Comparison of ENCODE assay signal across 8 mouse cellular contexts in the genomic region with DNA sequence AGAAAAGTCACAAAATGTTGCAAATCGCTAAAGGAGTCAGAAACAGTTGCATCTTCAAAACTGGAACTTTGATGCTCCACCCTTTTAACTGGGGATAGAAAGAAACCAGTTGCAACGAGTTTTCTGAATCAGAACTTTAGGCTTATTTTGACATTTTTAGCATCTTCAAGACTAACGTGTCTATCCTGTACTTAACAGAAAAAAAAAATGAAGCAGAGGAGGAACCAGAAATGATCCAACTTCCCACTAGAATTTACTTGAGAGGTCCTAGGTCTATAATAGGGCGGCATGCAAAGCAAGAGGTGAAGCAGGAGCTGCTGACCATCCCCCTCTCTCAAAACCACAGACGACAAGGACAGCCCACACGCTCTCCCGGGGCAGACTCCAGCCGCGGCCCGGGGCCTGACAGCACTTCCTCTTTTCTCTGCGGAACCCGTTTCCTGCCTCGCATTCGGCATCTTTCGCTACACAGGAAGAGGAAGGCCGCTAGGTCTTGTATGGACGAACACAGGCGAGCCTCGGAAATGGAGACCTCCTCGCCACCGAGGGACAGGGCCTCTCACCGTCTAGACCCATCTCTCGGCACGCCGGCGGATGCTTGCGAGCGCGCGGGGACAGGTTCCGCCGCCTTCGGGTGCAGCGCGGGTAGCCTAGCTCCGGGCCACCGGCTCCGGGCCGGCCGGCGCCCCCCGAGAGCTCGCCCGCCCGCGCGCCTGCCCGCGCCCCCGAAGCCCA. TPM values are rescaled to one million over a fixed set of nuclear protein-coding genes. Genes with fewer than 3 reads are reported as not detected.
A peak's percentile ranks its signal among the peaks of the same experiment; 100 is the strongest.
DNase-seq lines count a peak whose midpoint lies in the region; ATAC-seq lines count a peak whose summit lies in the region.

No protein-coding gene starts in this region.

- peaks cover 3% of the 10 kb centered on the region; the same call in 1 of the 2 replicates for H3K36me3 ChIP-seq in embryonic facial prominence, embryonic 12.5 days
- 0 out of 2 replicates have a peak, but pooled peaks cover 2% of the 10 kb centered on the region for H3K36me3 ChIP-seq in limb, embryonic 11.5 days (ENCODE audit: control insufficient read depth, insufficient read depth, low read length)
- H3K36me3 ChIP-seq in midbrain, embryonic 13.5 days, result peaks cover 9% of the 10 kb centered on the region; the same call in 1 of the 2 replicates

- peak; percentile 58 for ATAC-seq in embryonic facial prominence, embryonic 12.5 days (ENCODE audit: insufficient number of reproducible peaks, insufficient read depth, low FRiP score, low TSS enrichment)
- ATAC-seq in limb, embryonic 11.5 days (ENCODE audit: insufficient number of reproducible peaks, low FRiP score, low TSS enrichment, low read depth), result peak; percentile 71
- ATAC-seq in midbrain, embryonic 13.5 days, result no peak; the same call in 1 of the 2 replicates

- H3K27ac ChIP-seq in embryonic facial prominence, embryonic 12.5 days, result peak overlapping the region; percentile 92
- H3K27ac ChIP-seq in limb, embryonic 11.5 days (replicated peaks; ENCODE audit: low read depth, low read length), result peak overlapping the region; percentile 86
- H3K27ac ChIP-seq in midbrain, embryonic 13.5 days, result peak overlapping the region; percentile 94

- WGBS in embryonic facial prominence, embryonic 12.5 days, result 1% methylated on average over 44 of the region's 50 CpGs
- WGBS in limb, embryonic 11.5 days, result under 1% methylated on average over 37 of the region's 50 CpGs
- WGBS in midbrain, embryonic 13.5 days, result under 1% methylated on average over 48 of the region's 50 CpGs

- no peaks in the 10 kb centered on the region for H3K9me3 ChIP-seq in embryonic facial prominence, embryonic 12.5 days
- H3K9me3 ChIP-seq in limb, embryonic 11.5 days (ENCODE audit: control insufficient read depth, low read length), result no peaks in the 10 kb centered on the region
- no peaks in the 10 kb centered on the region for H3K9me3 ChIP-seq in midbrain, embryonic 13.5 days

- DNase-seq in 416B (ENCODE audit: low read depth), result peak; percentile 96
- DNase-seq in adrenal gland, postnatal 25 days, result peak; percentile 74
- peak; percentile 86 to 91 for DNase-seq in heart, adult 18-20 months
- DNase-seq in kidney, adult 18-20 months, result peak; percentile 81
- peak; percentile 81 for DNase-seq in limb, embryonic 11.5 days (ENCODE audit: low spot score)
- peak; percentile 81 to 90 for DNase-seq in spleen, adult 18-20 months

- H3K9ac ChIP-seq in embryonic facial prominence, embryonic 12.5 days, result peak overlapping the region; percentile 83
- peak overlapping the region; percentile 82 for H3K9ac ChIP-seq in limb, embryonic 11.5 days (ENCODE audit: low read length)
- H3K9ac ChIP-seq in midbrain, embryonic 13.5 days (replicated peaks), result peak overlapping the region; percentile 92

- H3K27me3 ChIP-seq in embryonic facial prominence, embryonic 12.5 days, result no peaks in the 10 kb centered on the region
- H3K27me3 ChIP-seq in limb, embryonic 11.5 days (ENCODE audit: control insufficient read depth, insufficient read depth, low read length), result no peaks in the 10 kb centered on the region
- no peaks in the 10 kb centered on the region for H3K27me3 ChIP-seq in midbrain, embryonic 13.5 days

- peak overlapping the region; percentile 84 for H3K4me3 ChIP-seq in embryonic facial prominence, embryonic 12.5 days
- peak overlapping the region; percentile 81 for H3K4me3 ChIP-seq in limb, embryonic 11.5 days (ENCODE audit: low read depth, low read length)
- H3K4me3 ChIP-seq in midbrain, embryonic 13.5 days (replicated peaks), result peak overlapping the region; percentile 88

- peak overlapping the region; percentile 61 for H3K4me2 ChIP-seq in embryonic facial prominence, embryonic 12.5 days (replicated peaks)
- peak overlapping the region; percentile 65 for H3K4me2 ChIP-seq in limb, embryonic 11.5 days (ENCODE audit: low read depth, severe bottlenecking)
- H3K4me2 ChIP-seq in midbrain, embryonic 13.5 days (replicated peaks), result peak overlapping the region; percentile 66

- H3K4me1 ChIP-seq in embryonic facial prominence, embryonic 12.5 days, result peaks cover 12% of the 10 kb centered on the region
- peaks cover 3% of the 10 kb centered on the region; the same call in 1 of the 2 replicates for H3K4me1 ChIP-seq in limb, embryonic 11.5 days (ENCODE audit: control insufficient read depth, insufficient read depth, low read length)
- peaks cover 21% of the 10 kb centered on the region for H3K4me1 ChIP-seq in midbrain, embryonic 13.5 days (replicated peaks)

RNA-seq across cellular contexts. Expression of gene Actr2, which starts 0.5 kb away (rescaled TPM):
- 121 and 131 TPM in 2 replicates for total RNA-seq in adrenal gland, postnatal 25 days (2021)
- 111 and 117 TPM in 2 replicates for polyA plus RNA-seq in embryonic facial prominence, embryonic 12.5 days (2016; fragmentation: Nextera tagmentation; extraction: Ambion mirVana)
- total RNA-seq in heart, adult 18-20 months (2021), result 10 to 100 TPM; 78.4 to 79.7 TPM
- 58.1 and 60.7 TPM in 2 replicates for polyA plus RNA-seq in limb, embryonic 11.5 days (2014; fragmentation: Nextera tagmentation; extraction: Ambion mirVana)
- polyA plus RNA-seq in midbrain, embryonic 13.5 days (2015; fragmentation: Nextera tagmentation; extraction: Ambion mirVana), result 167 and 179 TPM in 2 replicates
